Mouse (Mus musculus) retina, postnatal 7 days (tissue): ENCODE results near the gene Zdhhc9.
"Not testable (repeated sequence)": the region's sequence is repeated elsewhere in the genome, so short reads cannot be mapped to it uniquely, and the experiment has no call there.

Source experiments
- DNase-seq: peaks from one replicate; pipeline ENCODE4 v3.0.0-alpha.2; 2012; ENCODE audit warnings: low read depth, low spot score

Zdhhc9 gene

DNA sequence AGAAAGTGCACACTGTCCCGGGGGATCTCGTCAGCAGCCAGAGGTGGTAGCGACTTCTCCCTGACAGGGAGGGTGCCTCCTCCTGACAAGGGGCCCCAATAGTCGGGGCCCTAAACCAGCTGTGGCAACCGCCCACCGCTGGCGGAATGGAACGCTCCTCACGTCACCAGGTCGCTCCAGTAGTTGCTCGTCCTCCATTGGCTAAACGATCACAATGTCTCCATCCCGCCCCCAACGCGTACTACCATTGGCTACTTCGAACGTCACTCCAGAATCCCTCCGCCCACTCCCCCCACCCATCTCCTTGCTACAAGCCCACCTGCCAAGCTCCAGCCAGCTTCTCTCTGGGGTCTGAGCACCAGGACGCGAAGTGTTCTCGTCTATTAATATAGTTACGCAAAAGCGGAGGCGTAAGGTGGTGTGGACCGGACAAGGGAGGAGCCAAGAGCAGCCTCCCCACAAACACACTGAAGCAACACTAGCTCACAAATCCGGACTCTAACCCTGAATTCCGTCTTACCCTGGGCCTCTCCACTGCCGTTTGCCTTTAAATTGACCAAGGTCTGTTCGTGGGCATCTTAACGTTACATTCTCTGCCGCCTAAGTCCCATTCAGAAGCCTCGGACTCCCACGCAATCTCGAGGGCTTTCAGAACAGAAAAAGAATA is at the start of gene Zdhhc9:
Zdhhc9 (minus strand) TSS at position 360 of the 667 bp plus-strand sequence.
- DNase-seq, result peak; percentile 70

DNA sequence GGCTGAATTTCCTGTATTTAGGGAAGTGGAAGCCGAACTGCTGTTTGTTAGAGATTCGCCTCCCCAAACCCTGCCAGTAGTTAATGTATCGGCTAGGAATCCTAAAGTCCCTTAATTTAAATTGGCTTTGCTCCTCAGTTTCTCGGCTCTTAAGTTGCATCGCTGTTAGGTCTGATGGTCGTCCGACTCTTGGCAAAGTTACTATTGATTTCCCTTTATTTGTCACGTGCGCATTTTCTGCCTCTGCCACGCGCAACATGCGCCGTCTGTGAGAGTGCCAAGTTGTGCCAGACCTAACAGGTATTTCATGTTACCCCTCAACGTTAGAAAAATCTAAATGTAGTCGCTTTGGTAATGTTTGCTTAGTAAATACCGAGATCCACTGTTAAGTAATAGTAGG is 48.3 kb upstream of the Zdhhc9 start:
- no peak for DNase-seq

DNA sequence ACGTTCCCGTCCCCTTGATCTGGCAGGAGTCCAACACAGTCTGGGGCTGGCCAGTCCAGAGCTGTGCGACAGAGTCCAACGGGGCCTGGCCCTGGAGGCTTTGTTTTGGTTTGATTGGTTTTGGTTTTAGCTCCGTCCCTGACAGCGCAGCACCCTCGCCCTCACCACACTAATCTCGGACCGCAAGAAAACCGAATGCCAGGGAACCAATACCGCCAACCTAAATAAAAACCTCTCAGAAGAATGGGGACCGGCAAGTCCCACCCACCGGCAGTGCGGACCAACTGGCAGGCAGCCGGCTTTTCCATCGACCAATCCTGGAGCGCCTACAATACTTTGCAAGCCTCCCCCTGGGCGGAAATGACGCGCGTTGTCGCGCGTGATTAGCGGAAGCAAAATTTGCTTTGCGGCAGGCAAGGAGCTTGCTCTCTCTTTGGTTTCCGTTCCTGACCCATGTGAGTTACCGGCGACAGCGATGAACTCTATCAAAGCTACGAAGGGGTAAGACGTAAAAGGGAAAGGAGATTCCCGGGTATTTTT is 47.9 kb upstream of the Zdhhc9 start, which contains the start of gene Utp14a:
Utp14a (plus strand) TSS at position 395 of the 540 bp plus-strand sequence.
- peak; percentile 85 for DNase-seq

DNA sequence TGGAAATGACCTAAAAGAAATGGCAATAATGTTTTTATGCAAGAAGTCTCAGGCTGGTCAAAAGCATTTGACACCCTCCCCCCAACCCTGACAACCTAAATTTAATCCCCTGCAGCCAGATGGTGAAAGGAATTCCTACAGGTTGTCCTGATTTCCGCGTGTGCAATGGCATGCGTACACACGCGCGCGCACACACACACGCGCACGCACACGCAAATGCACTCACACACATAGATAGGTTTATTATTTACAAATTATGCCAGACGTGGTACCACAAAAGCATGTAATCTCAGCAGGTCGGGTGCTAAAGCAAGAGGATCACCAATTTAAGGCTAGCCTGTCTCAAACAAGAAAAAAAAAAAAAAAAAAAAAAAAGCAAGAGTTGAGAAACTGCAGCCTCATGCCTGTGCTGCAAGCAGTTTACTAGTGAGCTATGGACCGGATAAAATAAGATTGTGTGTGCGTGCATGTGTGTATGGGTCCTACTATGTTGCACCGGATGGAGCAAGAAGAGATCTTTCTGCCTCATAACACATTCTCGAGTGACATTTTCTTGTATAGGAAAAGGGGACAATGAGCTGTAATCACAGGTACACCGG is 47.3 kb upstream of the Zdhhc9 start:
- no peak for DNase-seq

DNA sequence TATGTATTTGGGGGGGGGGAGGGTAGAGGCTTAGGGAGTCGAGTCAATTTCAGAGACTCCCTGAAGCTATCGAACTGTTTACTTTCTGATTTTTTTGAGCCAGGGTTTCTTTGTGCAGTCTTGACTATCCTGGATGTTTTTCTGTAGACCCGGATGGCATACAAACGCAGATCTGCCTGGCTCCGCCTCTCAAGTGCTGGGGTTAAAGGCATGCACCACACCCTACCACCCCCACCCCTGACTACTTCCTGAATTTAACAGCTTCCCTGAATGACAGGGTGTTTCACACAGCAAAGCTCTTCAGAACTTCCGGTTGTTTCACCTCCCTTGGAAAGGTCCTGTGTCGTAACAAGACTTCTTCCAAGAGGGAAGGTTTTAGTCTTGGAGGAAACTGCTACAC is 25.7 kb upstream of the Zdhhc9 start:
- DNase-seq, result no peak

DNA sequence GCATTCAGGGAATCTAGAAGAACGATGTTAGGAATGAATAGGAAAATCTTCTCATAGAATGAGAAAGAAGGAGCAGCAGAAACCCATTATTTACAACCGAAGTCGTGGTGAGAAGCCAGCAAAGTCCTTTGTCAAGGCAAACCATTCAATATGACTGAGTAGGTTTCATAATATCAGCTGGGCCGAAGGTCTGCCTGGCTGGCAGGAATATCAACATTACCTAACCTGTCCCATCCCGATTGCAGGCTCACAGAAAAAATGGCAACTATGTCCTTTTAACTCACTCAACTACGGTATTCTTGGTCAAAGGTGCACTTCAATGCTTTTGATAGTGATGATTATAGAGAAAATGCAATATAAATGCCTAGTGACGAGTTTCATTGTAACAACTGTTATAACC is 17.5 kb upstream of the Zdhhc9 start:
- DNase-seq, result no peak

DNA sequence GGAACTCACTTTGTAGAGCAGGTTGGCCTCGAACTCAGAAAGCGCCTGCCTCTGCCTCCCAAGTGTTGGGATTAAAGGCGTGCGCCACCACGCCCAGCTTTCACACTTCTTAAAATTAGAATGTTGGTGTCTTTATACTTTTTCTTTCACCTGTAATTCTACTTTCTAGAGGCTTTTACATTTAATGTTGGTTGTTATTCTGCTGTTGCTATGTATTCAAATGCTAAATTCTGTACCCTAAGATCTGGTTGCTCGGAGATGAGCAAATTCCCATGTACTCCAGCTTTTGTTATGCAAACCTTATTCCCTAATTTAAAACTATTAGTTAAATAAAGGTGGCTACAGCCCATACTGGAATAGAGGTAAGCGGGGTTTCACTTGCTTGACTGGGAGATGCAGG is 14.0 kb upstream of the Zdhhc9 start:
- no peak for DNase-seq

DNA sequence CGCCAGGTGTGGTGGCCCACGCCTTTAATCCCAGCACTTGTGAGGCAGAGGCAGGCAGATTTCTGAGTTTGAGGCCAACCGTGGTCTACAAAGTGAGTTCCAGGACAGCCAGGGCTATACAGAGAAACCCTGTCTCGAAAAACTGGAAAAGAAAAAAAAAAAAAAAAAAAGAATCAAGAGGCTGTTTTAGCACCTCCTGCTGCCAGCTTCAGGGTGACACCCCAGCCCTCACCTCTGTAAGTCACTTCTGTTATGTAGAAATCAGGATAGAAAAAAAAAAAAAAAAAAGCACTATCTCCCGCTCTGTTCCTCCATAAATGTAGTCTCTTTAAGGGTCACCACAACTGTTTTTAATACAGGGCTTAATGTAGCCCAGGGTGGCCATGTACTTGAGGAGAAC is 10.8 kb upstream of the Zdhhc9 start:
- DNase-seq, result no peak

DNA sequence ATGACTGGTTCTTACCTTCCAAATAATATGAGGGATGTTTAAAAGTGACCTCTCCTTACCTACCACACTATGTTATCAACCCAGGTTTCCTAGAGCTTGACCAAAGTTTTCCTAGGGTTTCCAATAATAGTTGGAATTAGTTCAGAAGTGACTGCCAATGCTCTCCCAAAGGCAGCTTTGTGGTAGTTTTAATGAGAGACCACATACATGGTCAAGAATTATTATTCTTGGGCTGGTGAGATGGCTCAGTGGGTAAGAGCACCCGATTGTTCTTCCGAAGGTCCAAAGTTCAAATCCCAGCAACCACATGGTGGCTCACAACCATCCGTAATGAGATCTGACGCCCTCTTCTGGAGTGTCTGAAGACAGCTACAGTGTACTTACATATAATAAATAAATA is 1.1 kb upstream of the Zdhhc9 start:
- not testable (repeated sequence) for DNase-seq

DNA sequence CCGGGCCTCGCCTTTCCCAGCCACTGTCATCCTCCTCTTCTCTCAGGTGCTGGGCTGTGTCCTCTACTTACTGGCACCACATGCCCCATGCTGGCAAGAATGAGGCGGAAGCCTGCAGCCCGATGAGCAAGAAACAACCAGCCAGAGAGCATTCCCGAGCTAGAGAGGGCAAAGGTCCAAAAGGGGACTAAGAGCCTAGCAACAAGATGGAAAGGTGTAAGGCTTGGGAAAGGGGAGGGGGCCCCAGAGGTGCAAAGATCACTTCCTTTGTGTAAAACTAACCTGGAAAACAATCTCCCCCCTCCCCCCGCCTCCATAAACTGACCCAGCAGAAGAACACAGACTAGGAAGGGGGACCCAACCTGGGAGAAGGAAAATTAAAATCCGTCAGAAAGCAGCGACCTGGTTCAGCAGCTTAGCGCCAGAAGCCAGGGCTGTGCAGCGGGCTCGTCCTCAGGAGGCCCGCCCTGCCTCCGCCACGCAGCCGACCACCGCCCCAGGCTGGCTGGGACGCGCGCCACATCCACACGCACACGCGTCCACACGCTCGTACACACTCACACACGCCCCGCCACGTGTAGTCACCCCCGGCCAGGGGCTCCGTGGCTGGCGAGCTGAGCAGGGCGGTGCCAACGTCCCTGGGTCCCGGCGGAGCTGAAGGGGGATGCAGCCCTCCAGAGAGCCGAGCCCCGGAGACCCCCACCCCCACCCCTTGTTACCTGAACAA is 754 bp downstream of the Zdhhc9 start:
- DNase-seq, result no peak

DNA sequence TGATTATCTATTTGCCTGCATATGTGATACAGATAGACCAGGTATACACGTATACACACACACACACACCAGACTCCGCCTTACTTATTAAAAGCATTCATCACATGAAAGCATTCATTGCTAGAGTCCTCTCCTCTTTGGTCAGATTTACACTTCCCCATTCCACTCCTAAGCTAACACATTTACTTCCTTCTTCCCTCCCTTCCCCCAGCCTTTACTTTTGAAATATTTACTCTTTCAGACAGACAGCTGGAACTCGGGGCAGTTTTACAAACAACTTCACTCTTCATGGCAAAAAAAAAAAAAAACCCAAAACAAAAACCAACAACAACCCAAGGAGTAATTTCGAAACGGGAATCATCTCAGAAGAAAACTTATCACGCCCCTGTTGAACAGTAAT is 4.2 kb downstream of the Zdhhc9 start:
- DNase-seq, result no peak

DNA sequence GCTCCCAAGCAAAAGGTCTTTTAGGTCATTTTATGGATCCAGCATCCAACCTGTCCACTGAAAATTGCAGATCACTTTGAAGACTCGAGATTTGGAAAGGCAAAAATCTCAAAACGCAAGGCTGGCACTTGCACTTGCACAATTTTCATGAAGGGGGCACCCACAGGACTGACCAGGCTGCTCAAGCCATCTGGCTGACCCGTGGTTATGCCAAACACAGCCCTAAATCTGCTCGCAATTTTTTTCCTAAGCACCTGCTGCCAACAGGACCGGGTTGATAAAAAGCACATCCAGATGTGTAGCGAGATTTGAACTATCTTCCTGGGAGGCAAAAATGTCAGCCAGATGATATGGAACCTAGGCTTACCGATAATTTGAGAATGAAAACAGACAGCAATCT is 4.9 kb downstream of the Zdhhc9 start:
- DNase-seq, result no peak

DNA sequence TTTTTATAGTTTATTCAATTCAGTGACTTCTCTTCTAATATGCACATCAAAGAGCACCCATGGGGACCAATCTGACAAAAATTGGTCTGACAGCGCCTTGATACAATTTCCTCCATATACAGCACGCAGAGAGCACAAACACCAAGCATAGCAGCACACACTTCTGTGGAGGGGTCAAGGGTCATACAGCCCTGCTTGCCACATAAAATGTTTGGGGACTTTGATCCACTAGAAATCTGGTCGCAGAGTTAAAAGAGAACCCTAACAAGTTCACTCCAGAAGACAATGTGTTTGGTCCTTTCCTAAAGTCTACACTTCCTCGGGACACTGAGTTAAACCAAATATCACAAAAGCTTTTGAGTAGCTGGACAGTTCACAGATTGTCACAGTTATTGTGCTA is 5.7 kb downstream of the Zdhhc9 start:
- no peak for DNase-seq

DNA sequence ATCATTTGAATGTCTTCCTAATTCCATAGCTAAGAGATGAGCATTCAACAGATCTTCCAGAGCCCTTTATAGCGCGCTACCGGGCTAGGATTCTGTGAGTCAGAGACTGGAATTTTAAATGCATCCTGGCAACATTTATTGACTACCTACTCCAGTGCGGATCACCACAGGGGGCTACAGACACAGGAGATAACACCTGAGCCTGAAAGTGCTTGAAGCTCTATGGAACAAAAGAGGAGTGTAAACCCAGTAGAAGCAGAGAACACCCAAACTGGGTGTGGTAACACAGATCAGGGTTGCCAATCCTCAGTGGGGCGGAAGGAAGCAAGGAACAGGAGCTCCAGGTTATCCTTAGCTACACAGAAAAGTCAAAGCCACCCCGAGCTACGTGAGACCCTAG is 6.2 kb downstream of the Zdhhc9 start:
- DNase-seq, result no peak

DNA sequence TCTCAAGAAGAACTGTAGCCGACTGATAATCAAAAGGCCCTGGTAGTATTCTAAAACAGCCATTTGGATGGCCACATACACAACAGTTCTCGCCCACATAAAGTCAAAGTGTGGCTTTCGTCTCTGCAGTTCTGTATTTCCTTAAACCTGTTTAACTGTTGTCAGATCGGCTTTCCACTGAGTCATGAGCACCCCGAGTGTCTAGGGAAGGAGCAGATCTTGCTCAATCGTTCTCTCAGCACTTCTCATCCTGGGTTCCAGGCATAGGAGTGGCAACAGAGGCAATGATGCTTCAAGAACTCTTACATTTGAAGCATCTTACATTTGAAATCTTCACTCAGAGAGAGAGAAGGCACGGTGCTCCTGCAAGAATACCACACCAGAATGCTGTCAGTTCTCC is 6.7 kb downstream of the Zdhhc9 start:
- DNase-seq, result no peak

DNA sequence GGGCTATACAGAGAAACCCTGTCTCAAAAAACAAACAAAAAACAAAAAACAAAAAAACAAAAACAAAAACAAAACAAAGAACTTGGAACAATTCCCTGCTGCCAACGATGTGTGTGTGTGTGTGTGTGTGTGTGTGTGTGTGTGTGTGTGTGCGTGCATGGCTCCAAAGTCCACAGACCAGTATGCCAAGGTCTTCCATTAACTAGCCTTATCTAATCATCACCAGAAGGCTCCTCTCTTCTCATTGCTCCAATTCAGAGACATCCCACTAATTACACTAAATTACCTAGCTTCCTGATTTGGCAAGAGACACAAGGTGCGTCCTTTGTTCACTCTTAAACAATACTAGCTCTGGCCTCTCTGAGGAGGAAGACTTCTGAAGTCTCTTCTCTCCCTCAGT is 8.0 kb downstream of the Zdhhc9 start:
- DNase-seq, result no peak

DNA sequence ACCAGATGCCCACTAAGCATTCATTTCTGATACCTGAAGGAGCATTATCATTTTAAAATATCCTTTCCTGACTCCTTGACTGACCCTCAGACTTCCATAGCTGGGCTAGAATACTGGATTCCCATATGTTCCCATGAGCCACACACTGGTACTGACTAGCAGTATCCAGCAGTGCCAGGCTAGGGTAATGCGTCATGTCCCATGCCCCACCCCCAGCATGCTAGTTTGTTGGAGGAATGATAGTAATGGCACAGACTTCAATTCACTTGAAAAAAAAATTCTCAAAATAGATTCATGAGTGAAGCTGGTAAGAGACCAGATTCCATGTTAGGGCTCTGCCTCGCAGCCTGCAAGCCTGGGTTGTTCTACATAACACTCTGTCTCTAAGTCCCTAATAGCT is 9.7 kb downstream of the Zdhhc9 start:
- DNase-seq, result no peak

DNA sequence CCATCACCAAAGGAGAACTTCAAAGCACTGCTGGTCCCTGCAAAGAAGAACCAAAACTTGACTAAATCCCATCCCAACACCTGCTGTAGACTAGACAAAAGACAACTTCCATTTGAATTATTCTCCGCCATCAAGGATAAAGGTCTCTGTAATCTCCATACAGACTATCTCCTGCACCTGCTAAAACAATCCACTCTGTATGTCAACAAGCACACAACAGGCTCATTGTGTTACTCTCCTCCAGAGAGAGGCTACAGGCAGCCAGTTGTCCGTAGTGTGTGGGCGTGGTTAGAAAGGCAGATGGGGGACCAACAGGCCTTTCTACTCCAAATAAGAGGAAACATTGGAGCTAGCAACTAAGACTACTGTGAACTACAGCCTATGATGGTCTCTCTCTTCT is 10.8 kb downstream of the Zdhhc9 start:
- no peak for DNase-seq

DNA sequence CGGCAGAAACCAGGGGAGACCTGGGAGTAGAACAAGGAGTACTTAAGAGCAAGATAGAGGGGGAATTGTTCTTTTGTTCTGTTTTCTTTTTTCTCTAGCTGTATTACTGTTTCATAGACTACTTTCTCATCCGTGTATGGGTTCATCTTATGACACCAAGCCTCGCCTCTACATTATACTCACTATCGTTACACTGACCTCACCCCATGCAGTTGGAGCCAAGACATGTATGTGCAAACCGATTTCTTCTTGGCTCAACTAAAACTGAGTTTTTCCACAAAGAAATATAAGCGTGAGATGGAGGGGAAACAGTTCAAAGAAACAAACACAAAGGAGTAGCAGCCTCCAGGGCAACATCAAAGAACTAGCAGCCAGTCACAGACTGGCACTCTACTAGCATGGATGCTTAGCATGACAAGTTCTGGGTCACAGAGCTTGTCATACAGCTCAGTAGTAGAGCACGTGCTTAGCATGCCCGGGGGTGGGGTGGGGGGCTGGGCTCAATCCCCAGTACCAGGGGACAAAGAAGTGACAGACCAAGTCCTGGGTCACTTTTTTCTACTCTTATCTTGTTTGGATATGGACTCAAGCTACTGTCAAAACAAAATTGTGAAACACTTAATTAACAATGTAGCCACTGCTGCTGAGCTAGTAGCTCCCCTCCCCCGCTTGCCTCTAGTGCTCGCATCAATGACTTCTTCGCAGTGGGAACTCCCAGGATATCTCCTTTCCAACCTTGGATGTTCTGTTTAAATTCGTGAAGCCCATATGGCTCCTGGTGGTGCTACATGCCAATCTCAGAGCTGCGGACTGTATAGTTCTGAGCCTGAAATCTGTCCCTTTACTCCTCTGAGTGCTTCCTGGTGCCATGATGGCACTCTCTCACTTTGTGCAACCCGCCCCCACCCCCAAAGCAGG is 15.2 kb downstream of the Zdhhc9 start:
- DNase-seq, result no peak

DNA sequence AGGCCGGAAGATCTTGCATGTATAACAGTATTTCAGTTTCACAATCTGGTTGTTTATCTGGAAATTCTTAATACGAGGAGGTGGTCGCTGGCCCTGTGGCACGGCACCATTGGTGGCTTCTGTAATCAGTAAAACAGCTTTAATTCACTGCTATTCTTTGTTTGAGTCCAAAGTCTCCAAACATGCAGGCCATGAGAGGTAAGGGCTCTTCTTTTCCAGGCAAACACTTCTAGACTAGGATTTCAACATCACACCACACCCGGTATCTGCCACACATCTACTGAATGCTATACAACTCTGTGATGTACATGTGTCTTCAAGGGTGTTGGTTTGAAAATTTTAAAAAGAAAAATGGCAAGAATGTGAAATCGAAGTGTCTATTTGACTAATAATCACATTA is 17.4 kb downstream of the Zdhhc9 start:
- no peak for DNase-seq

DNA sequence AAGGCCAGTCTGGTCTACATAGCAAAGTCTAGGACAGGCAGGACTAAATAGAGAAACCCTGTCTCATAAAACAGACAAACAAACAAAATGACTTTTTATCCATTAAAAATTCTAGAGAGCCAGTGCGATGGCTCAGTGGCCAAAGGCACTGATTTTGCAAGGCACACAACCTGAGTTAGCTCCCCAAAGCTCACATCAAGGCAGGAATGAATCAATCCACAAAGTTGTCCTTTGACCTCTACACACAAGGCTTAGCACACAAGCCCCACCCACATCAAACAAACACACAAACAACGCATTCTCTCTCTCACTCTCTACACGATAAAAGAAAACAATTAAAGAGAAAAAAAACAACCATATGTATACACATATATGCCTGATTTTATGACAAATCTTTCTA is 24.0 kb downstream of the Zdhhc9 start:
- no peak for DNase-seq

DNA sequence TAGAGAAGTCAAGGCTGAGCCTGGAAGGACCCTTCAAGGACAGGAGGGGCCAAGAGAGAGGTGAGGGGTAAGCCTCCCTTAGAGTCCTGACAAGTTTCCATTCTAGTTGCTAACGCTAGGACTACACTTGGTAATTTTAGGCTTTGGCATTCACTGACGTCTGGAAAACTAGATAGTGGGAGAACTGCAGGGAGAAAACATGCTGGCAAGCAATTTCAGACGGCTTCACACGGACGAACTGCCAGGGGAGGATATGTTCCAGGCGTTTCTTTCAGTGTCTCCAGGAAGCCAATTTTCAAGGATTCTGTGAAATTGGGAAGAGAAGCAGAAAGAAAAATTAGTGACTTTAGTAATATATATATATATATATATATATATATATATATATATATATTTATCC is 26.8 kb downstream of the Zdhhc9 start:
- no peak for DNase-seq
